27 mouse cellular contexts compared by ENCODE assay signal in the genomic region with DNA sequence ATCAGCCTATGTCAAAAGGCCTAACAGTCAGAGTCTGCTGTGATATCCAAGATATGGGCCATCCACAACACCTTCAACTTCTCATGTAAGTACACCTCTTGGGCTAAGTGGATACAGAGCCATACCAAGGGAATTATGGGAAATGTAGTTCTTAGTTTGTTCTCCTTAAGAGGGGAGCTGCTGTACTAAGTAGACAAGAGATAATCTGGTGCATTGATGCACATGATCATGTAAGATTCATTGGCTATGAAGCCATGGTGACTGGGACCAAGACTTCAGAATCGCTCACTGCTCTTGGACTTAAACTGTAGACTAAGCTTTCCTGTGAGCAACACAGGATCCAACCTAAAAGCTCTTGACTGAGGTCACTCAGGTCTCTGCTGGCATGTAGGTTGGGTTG. TPM values are rescaled to one million over a fixed set of nuclear protein-coding genes. Genes with fewer than 3 reads are reported as not detected.
"Had no signal": no experiment of that assay in that cellular context is flagged by ENCODE, and none has a peak within 500 bp of the region (broad histone marks: within the 10 kb centered on the region; RNA-seq: fewer than 3 reads in every experiment).

No protein-coding gene starts in this region.

- H3K9ac ChIP-seq: embryonic facial prominence, embryonic 12.5 days; embryonic facial prominence, embryonic 13.5 days; embryonic facial prominence, embryonic 15.5 days; forebrain, embryonic 12.5 days; forebrain, embryonic 13.5 days; forebrain, embryonic 15.5 days; forebrain, postnatal 0 days had no signal

- H3K9me3 ChIP-seq: embryonic facial prominence, embryonic 13.5 days; embryonic facial prominence, embryonic 15.5 days; forebrain, embryonic 10.5 days; forebrain, embryonic 12.5 days; forebrain, embryonic 13.5 days had no signal

- H3K4me2 ChIP-seq: embryonic facial prominence, embryonic 12.5 days; embryonic facial prominence, embryonic 13.5 days; embryonic facial prominence, embryonic 15.5 days; forebrain, embryonic 12.5 days; forebrain, embryonic 13.5 days; forebrain, embryonic 15.5 days had no signal

- DNase-seq: cerebellum, adult 8-10 months; cerebellum, adult 9-10 months; cerebellum, adult 9-11 months; cerebellum, postnatal 10 days; cerebellum, postnatal 14 days; cerebellum, postnatal 25 days; cerebellum, postnatal 36 days; embryo, embryonic 11 days; forebrain, postnatal 0 days; gastrocnemius, adult 2 months; gastrocnemius, postnatal 10 days; gastrocnemius, postnatal 14 days; gastrocnemius, postnatal 25 days; gastrocnemius, postnatal 36 days; heart, adult 18-20 months; heart, adult 2 months had no signal

- H3K36me3 ChIP-seq: embryonic facial prominence, embryonic 10.5 days; embryonic facial prominence, embryonic 12.5 days; embryonic facial prominence, embryonic 13.5 days; embryonic facial prominence, embryonic 15.5 days; forebrain, embryonic 10.5 days; forebrain, embryonic 12.5 days; forebrain, embryonic 15.5 days had no signal

- H3K27ac ChIP-seq: embryonic facial prominence, embryonic 10.5 days; embryonic facial prominence, embryonic 12.5 days; embryonic facial prominence, embryonic 13.5 days; embryonic facial prominence, embryonic 15.5 days; forebrain, embryonic 10.5 days; forebrain, embryonic 12.5 days; forebrain, embryonic 13.5 days; forebrain, embryonic 15.5 days; gastrocnemius, adult 2 months; heart, adult 2 months had no signal

- H3K4me3 ChIP-seq: embryonic facial prominence, embryonic 10.5 days; embryonic facial prominence, embryonic 12.5 days; embryonic facial prominence, embryonic 13.5 days; embryonic facial prominence, embryonic 15.5 days; erythroblast, embryonic 14.5 days; forebrain, embryonic 10.5 days; forebrain, embryonic 12.5 days; forebrain, embryonic 13.5 days; forebrain, embryonic 15.5 days; gastrocnemius, adult 2 months; heart, adult 2 months had no signal

- H3K4me1 ChIP-seq: embryonic facial prominence, embryonic 10.5 days; embryonic facial prominence, embryonic 12.5 days; embryonic facial prominence, embryonic 13.5 days; embryonic facial prominence, embryonic 15.5 days; forebrain, embryonic 10.5 days; forebrain, embryonic 12.5 days; forebrain, embryonic 13.5 days; forebrain, embryonic 15.5 days had no signal

- H3K27me3 ChIP-seq: embryonic facial prominence, embryonic 12.5 days; embryonic facial prominence, embryonic 13.5 days; embryonic facial prominence, embryonic 15.5 days; forebrain, embryonic 12.5 days; forebrain, embryonic 13.5 days; forebrain, embryonic 15.5 days had no signal

- ATAC-seq: forebrain, embryonic 13.5 days; forebrain, embryonic 14.5 days; forebrain, embryonic 15.5 days; forebrain, embryonic 16.5 days; forebrain, postnatal 0 days had no signal

RNA-seq across cellular contexts. Expression of gene Coro2b, which starts 31.0 kb away (rescaled TPM):
- polyA plus RNA-seq: erythroblast, embryonic 14.5 days had no signal
